Mouse (Mus musculus): ENCODE data around the gene Npnt.

The Npnt gene

GRCm38 (mm10) chr3:132858849-132859248 lies 91.2 kb downstream of the Npnt start:
- DNase-seq (ENCODE audit: low read depth, low spot score): no peak

DNA sequence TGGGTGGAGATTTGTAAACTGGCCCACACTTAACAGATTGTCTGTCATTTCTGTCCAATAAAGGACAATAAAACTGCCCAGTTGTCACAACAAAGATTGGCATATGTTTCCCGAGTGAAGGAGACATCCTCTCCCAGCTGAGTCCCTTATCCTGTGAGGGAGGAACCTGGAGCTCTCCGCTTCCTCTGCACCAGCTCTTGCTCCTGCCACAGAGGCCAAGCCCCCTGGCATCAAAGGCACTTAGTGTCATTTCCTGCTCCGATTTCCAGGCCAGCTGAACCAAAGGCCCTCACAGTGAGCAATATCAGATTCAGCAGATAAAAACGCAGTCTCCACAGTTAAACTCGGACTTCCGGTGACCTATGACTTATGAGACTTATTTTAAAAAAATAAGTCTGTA lies 93.4 kb downstream of the Npnt start:
- peak; percentile 15 for DNase-seq (ENCODE audit: low read depth, low spot score)

GRCm38 (mm10) chr3:132855458-132856212 lies 94.5 kb downstream of the Npnt start:
- DNase-seq (ENCODE audit: low read depth, low spot score): peak; percentile 63

DNA sequence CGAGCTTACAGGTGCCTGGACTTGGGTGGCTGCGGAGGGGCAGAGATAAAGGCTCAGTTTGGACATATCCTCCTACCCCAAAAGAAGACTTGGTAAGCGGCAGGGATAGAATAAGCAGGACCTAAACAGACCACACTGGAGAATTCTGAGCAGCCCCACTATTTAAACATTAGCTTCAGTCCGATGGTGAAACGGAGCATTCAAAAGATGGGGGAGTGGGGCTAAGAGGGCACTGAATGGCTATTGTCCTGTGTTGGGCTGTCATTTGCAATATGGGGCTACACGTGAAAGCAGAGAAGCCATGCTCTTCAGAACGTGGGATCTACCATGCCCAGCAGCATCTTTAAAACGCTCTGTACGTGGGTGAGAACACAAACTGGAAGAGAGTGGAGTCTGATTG lies 95.8 kb downstream of the Npnt start:
- DNase-seq (ENCODE audit: low read depth, low spot score): no peak

DNA sequence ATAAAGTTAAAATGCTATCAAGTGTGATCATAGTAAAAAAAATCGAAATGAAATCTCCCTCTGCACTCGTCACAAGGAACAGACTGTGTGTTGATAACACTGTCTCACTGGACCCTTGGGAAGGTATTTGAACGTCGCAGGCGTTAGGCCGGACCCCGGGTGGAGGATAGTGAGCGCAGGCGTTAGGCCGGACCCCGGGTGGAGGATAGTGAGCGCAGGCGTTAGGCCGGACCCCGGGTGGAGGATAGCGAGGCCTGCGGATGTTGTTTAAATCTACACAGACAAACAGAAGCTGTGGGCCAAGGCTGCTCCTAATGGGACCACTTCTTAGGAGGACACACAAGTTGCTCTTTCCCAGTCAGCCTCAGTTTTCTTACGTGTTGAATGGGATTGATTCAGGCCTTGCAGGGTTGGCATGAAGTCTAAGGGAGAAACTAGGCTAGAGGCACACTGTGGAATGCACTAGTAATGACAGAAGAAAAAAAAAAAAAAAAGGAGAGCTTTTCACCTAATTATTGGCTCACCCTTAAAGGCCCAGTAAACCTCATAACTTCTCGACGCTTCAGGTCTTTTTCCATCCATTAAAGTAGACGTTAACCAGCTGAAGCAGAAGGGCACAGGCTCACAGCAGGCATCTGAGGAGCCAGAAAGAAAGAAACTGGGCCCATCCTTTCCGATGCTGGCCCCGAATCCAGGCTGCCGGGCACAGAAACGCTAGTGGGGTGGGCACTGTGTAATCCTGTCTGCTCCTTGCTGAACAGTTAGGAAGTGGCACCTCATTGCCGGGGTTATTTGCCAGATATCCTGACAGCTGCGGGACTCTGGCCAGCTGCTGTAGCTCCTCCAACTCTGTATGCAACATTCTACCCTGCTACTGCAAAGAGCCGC lies 98.0 kb downstream of the Npnt start:
- DNase-seq (ENCODE audit: low read depth, low spot score): no peak

DNA sequence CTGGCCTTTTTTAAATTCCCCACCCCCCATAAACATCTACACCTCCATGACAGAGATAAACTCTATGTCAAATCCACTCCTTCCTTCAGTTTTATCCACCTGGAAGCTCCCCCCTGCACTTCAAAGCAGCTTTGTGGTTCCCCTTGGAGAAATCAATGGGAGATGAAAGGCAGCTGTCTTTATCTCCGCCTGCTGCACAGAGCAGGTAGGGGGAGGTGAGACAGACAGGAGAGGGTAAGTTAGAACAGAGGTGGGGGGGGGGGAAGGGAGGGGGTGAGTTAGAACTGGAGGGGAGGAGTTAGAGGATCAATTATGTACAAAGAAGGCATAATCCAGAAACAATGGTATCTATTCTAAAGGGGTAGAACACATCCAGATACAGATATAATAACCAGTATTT lies 98.7 kb downstream of the Npnt start:
- DNase-seq (ENCODE audit: low read depth, low spot score): no peak

- DNase-seq (ENCODE audit: low read depth, low spot score): no peak
Observed at GRCm38 (mm10) chr3:132850431-132850830, 99.7 kb downstream of the Npnt start.

- DNase-seq (ENCODE audit: low read depth, low spot score): no peak
Observed at GRCm38 (mm10) chr3:132849669-132850068, 100.4 kb downstream of the Npnt start.

GRCm38 (mm10) chr3:132842676-132843075 lies 107.4 kb downstream of the Npnt start:
- no peak for DNase-seq (ENCODE audit: low read depth, low spot score)

- DNase-seq (ENCODE audit: low read depth, low spot score): no peak
Observed at GRCm38 (mm10) chr3:132839516-132839915, 110.6 kb downstream of the Npnt start.

- no peak for DNase-seq (ENCODE audit: low read depth, low spot score)
Observed at GRCm38 (mm10) chr3:132838656-132839417, 111.3 kb downstream of the Npnt start.

- no peak for DNase-seq (ENCODE audit: low read depth, low spot score)
Observed at GRCm38 (mm10) chr3:132837134-132837533, 113.0 kb downstream of the Npnt start.

DNA sequence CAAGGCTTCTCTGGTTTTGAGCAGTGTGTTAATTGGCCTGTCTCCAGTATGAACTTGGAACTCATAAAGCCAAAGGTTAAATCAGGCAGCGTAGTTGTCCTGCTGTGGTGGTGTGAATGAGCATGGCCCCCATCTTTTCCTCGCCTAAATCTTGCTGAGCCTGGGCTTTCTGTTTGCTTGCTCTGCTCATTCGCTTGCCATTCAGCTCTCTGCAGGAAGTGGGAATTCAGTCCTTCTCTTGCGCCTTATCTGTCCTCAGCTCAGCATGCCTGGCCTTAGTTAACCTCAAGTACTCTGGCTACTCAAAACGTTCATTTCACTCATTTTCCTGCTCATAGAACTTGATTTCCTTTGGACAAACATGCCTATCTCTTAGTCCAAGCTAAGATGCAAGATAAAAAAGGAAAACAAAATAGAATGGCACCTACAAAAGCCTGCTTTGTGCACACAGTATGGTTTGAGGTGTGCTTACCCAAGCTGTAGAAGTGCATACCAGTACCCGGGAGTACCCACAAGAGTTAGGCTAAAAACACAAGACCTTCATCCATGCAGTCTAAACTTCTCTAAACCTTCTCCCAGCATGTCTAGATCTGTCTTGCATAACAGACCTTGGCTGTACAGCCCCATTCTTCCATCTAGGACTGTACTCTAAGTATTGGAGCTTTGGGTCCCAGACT lies 114.8 kb downstream of the Npnt start:
- no peak for DNase-seq (ENCODE audit: low read depth, low spot score)
